Mouse (Mus musculus): ENCODE measurements at regions not wholly inside any gene's neighbourhood (a gene's known extent, or its start where the extent isn't known, plus 50 kb on each side); places are given as distances from the start of the nearest gene placed in this dataset.

DNA sequence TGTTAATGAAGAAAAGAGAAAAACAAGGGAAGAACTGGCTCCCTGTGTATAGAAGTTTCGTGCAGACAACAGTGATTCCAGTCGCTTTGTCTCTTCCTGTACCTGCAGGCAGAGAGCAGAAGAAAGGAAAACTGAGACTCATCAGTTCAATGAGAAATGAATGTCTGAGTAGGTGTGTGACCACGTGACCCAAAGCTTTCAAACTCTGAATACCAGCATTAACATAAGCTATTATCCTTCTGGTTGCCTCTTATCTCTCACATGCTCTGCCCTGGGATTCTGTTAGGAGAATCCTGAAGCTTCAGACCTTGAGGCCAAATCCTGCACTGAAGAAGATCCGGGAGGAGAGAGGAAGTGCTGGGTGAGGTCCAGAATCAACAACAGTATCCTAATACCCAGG, 91.1 kb upstream of the Jun start:
- TF ChIP-seq CTCF (IDR thresholded peaks at IDR 0.05; ENCODE audit: low read depth): no peak
- TF ChIP-seq EP300 (optimal IDR thresholded peaks at IDR 0.05): no peak
